Mouse (Mus musculus): Measurements from ENCODE around the gene Gm11492.
A peak's percentile ranks its signal among the peaks of the same experiment; 100 is the strongest.

Gm11492 gene

DNA sequence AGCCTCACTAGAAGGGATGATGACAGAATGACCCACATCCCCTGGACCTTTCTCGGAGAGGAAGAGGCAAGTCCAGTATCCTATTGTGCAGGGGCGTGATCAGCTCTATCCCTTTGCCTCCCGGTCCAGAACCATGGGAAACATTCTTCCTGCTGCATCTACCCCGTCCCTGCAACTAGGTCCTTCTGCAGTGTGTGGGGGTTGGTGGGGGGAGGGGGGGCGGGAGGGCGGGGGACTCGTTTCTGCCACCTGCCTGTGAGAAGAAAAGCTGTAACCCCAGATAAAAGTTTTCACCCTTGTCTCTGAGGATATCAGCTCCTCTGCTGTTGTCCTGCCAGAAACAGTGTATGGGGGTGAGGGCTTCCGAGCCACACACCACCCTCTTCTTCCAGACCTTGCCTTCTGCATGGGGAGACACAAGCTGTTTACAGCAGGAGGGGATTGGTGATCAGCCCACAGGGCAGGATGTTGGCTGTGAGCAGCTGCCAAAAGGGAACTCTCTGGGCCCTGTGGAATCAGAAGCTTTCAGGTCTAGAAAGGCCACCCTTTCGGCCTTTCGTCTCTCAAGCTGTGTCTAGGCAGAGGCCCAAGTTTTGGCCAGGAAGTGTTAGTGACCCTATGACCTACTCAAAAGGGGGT, 12.6 kb downstream of the Gm11492 start:
- DNase-seq (ENCODE audit: low spot score): no peak

DNA sequence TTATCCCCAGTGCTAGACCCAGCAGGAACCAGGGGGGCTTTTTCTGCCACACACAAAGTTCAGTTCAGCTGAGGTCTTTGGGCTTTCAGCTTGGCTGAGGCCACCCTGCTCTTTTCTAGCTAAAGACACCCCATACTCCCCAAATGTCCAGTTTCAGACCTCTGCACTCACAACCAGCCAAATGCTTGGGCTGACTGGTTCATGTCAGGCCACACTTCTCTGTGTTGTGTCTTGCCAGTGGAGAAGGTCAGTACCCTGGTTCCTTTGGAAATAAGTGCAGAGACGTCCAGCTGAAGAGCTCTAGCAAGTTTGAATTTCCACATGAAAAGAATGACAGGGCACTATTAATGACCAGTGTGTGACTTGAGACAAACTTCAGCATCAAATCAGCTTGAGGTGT, 13.3 kb downstream of the Gm11492 start:
- DNase-seq (ENCODE audit: low spot score): no peak

DNA sequence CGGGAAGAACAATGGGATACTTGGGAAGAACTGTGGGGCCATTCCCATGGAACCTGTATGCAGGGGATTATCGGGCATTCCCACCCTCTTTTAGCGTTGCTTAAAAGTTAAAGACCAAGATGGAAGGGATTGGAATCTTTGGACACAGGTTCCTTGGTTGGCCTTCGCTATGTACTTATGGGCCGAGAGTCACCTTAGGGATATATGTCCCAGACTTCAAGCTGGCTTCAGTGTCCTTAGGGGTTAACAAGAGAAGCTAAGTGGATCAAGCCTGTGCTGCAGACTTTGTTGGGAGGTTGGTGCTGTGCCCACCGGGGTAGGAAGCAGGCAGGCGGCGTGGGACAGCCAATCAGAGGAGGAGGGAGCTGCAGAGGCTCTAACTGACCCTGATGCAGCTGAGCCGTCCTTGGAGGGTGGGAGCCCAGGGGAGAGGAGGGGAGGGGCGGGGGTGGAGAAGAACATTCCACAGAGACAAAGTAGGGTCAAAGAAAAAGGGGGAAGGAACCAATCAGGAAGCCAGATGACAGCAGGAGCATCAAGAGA, 14.2 kb downstream of the Gm11492 start:
- no peak for DNase-seq (ENCODE audit: low spot score)

DNA sequence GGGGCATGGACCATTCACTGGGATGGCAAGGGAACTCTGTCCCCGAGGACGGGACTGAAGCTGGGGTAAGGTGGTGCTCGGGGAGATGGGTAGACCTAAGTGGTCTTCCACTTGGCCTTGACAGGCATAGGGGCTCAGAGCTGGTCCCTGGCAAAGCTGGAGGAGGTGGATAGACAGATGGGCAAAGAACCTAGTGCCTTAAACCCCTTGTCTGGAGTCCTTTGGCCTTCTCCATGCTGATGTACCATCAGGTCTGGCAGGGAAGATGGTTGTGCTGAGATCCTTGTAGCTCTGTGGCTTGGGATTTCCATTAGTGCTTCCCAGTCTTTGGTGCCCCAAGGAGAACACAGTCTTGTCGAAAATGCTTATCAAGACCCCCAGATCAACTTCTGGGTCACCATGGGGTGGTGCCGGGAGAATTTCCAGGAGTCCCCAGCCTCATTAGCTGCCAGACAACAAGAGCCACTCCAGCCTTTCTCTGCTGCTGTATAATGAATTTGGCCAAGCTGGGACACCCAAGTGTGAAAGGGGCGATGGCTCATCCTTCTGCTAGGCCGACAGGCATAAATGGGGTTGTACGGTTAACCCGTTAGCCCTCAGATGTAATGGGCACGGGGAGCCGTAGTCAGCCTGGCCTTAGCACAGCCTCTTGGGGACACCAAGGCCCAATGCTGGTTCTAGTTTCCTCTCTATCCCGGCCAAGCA, 14.9 kb downstream of the Gm11492 start:
- DNase-seq (ENCODE audit: low spot score): no peak

DNA sequence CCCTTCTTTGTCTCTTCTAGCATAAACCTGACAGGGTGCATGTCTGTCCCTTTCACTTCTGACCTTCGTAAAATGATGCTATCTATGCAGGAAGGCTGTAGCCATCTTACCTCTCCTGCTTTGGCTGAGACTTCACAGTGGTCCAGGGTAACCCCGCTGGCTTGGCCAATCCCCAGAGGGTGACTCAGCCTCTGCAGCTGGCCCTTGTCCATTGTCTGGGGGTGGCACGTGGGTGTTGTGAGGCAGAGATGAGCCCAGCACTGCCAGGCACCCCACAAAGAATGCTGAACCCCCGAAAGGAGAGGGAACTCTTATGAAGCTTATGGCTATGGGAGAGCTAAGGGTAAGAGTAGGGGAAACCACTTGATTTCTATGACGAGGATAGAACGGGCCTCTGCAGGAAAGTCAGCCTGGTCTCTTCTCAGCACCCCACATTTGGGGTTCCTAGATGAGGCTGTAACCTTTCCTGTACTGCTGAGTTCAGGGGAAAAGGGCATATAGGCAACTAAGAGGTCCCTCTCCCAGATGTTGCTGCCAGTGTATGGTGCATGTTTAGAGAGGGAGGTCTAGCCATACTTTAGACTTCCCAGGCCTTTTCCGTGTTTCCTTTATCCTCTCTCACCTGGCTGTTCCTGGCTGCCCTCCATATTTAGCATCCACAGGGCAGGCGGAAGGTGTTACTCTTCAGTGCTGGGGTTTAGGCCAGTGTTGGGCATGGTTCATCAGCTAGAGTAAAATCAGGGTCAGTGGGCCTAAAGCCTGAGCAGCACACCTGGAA, 15.7 kb downstream of the Gm11492 start:
- no peak for DNase-seq (ENCODE audit: low spot score)

DNA sequence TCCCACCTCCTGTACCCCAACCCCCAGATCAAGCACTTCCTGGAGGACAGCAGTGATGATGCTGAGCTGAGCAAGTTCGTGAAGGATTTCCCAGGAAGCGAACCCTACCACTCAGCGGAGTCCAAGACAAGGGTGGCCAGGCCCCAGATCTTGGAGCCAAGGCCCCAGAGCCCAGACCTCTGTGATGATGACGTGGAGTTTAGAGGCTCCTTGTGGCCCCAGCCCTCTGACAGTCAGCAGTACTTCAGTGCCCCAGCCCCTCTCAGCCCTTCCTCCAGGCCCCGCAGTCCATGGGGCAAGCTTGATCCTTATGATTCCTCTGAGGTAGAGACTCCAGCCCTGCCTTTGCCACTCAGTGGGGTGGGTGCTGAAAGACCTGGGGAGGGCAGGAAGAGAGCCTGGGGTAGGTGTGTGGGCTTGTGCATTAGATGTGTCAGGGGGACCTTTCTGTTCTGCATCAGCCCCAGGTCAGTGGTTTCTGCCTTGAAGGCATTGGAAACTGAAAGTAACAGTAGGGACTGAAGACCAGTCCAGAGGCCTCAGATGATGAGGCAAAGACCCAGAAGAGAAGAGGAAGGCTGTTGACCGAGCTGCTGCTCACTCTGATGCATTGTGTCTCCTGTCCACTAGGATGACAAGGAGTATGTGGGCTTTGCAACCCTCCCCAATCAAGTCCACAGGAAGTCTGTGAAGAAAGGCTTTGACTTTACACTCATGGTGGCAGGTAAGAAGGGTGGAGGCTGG, 17.0 kb downstream of the Gm11492 start:
- DNase-seq (ENCODE audit: low spot score): no peak

GRCm38 (mm10) chr11:87584711-87585505, 18.5 kb downstream of the Gm11492 start:
- DNase-seq (ENCODE audit: low spot score): no peak

- no peak for DNase-seq (ENCODE audit: low spot score)
Measured at GRCm38 (mm10) chr11:87587211-87587874, 20.9 kb downstream of the Gm11492 start.

GRCm38 (mm10) chr11:87589605-87590004, 23.2 kb downstream of the Gm11492 start:
- no peak for DNase-seq (ENCODE audit: low spot score)

GRCm38 (mm10) chr11:87590841-87591525, 24.5 kb downstream of the Gm11492 start:
- peak; percentile 34 for DNase-seq (ENCODE audit: low spot score)

- DNase-seq (ENCODE audit: low spot score): peak; percentile 98
Measured at GRCm38 (mm10) chr11:87591526-87592353, 25.3 kb downstream of the Gm11492 start, which contains the start of gene Mtmr4. TSS of gene Mtmr4 (plus strand) at chr11:87592162.

DNA sequence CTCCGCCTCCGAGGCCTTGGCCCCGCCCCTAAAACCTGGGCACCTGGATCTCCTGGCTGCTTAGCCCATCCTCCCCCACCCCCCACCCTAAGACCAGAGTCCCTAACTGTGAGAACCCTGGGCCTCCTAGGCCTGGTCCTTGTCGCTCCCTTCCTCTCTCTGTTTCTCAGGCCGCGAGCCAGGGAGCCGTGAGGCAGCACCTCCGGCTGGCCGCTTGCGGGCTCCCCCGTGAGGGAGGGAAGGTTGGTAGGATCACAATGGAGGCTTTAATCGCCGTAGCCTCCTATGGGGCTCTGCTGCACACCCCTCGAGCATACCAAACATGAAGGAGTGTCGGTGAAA, 25.9 kb downstream of the Gm11492 start:
- DNase-seq (ENCODE audit: low spot score): no peak

DNA sequence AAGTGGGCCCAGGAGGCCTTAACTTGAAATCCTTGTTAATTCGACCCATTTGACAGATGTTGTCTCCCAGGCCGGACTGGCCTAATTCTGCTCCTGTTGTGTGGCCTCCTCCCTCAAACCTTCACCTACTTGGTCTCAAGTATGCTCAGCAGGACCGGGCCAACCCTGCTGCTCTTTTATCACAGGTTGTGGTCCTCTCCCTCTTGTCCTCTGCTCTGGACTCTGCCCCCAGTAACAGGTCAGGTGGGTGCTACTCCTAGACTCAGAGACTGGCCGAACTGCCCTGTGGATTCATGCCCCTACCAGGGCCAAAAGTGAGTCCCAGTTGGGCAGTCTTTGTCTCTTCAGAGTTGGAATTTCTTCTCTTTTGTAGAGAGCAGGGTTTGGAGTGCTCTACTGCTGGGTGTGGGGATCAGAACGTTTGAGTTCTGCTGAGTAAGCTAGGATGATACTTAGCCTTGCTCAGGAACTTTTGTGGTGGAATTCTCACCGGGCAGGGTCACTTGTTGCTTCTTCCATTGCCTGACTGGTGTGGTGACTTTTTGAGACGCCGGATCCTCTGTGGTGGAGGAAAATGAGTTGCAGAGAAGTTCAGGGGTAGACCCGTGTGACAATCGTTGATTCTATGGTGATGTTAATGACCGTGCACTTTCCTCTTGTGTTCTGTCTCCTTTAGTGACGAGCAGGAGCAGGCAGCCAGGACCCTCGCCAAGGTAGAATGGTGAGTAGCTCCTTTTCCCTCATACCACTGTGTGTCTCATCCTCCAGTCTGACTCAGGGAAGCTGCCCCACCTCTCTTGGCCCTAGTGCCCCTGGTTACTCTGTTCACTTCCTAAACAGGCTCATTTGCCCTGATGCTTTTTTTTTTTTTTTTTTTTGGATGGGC, 26.5 kb downstream of the Gm11492 start:
- DNase-seq (ENCODE audit: low spot score): no peak

DNA sequence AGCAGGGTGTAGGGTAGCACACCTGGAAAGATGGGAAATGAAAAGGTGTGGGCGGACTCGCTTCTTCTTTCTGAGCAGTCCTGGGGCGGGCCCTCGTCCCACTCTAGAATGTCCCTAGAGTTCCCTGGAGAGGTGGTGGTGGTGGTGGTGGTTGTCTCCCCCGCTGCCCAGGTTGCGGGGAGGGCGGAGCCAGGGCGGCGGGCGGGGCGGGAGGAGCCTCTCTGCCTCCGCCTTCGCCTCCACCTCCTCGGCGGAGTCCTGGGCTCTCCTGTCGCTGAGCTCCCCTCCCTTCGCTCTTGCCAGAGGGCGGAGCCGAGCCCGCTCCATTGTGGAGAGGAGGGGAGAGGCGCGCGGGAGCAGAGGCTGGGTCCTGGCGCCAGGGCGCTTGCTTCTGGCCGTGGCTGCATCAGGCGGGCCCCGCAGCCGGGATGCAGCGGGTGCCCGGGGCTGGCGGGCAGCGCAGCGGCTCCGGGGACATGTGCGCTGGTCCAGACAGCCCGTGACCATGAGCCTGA, 28.9 kb downstream of the Gm11492 start:
- peak; percentile 84 for DNase-seq (ENCODE audit: low spot score)

DNA sequence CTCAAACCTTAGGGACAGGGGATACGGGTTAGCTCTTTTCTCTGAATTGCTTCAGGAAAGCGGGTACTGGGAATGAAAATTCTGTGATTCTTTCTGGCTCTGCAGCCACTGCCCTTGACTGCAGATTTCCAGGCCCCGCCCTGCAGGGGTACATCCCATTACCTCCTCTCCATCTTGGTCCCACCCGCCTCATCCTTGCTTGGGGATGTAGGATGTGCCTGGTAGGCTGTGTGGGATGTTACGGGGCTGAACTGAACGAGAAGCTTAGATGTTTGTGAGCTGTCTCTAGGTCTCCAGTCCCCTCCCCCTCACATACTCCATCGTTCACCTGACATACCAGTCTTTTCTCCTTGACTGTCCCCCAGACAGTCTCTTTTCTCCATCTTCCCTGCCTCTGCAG, 29.5 kb downstream of the Gm11492 start:
- no peak for DNase-seq (ENCODE audit: low spot score)

GRCm38 (mm10) chr11:87596492-87596891, 30.0 kb downstream of the Gm11492 start:
- DNase-seq (ENCODE audit: low spot score): no peak

GRCm38 (mm10) chr11:87597061-87597460, 30.6 kb downstream of the Gm11492 start:
- DNase-seq (ENCODE audit: low spot score): no peak

All from c-Kit-positive CD71-positive TER-119-positive erythroid progenitor cells, embryonic 14.5 days (primary cell).